Comparison of ENCODE assay signal across 28 mouse cellular contexts in the genomic region with DNA sequence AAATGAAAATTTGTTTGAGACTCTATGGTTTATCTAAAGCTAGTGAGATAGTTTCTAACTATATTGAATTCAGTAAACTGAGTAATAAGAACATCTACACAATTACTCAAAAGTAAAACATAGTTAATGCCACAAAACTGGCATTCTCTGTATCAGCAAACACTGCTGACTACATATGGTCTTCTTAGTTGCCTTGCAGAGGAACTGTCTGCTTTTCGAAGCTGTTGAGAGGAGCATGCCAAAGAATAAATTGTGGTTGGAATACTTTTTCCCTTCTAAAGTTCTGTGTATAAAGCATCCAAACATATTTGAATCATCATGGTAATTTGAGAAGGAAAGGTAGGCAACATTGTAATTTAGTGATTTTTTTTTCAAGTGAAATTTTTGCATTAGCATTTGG.
DNase-seq lines count a peak whose midpoint lies in the region; ATAC-seq and TF ChIP-seq lines count a peak whose summit lies in the region.
"Had no signal": no experiment of that assay in that cellular context is flagged by ENCODE, and none has a peak within 500 bp of the region (broad histone marks: within the 10 kb centered on the region; RNA-seq: fewer than 3 reads in every experiment).

No protein-coding gene starts in this region.

- no peaks in the 10 kb centered on the region for H3K36me3 ChIP-seq in forebrain, embryonic 14.5 days (ENCODE audit: control insufficient read depth, insufficient read depth, low read length)
- no peaks in the 10 kb centered on the region for H3K36me3 ChIP-seq in forebrain, embryonic 10.5 days (replicated peaks)
- H3K36me3 ChIP-seq in heart, adult 2 months (ENCODE audit: control insufficient read depth, insufficient read depth, low read length), result no peaks in the 10 kb centered on the region
- H3K36me3 ChIP-seq: embryonic facial prominence, embryonic 12.5 days; heart, embryonic 12.5 days; heart, embryonic 15.5 days; hindbrain, embryonic 10.5 days; hindbrain, embryonic 13.5 days; intestine, embryonic 15.5 days had no signal

- H3K9me3 ChIP-seq in forebrain, embryonic 14.5 days (replicated peaks; ENCODE audit: control insufficient read depth, low read length), result no peaks in the 10 kb centered on the region; the same call in 1 of the 2 replicates
- peaks cover 10% of the 10 kb centered on the region; the same call in 1 of the 2 replicates for H3K9me3 ChIP-seq in forebrain, embryonic 10.5 days
- H3K9me3 ChIP-seq: embryonic facial prominence, embryonic 12.5 days; heart, embryonic 15.5 days; hindbrain, embryonic 13.5 days; intestine, embryonic 15.5 days had no signal

- no peak for ATAC-seq in forebrain, embryonic 14.5 days
- ATAC-seq in erythroblast, adult 5-6 weeks (replicated peaks; ENCODE audit: low FRiP score, poor library complexity, severe bottlenecking), result no peak
- ATAC-seq: CD4-positive, CD25-positive, alpha-beta regulatory T cell, adult 4 months; hindbrain, embryonic 16.5 days; intestine, embryonic 15.5 days; Patski had no signal

- no peaks in the 10 kb centered on the region for H3K79me2 ChIP-seq in heart, adult 2 months (replicated peaks; ENCODE audit: control insufficient read depth, insufficient read depth, low read length)

- DNase-seq in forebrain, embryonic 14.5 days (ENCODE audit: low spot score), result peak; percentile 13
- no peak for DNase-seq in forebrain, embryonic 10.5 days (ENCODE audit: extremely low spot score, low spot score)
- DNase-seq in layer of hippocampus, adult 9-11 months, result peak; percentile 2
- no peak for DNase-seq in layer of hippocampus, postnatal 36 days
- DNase-seq in brain, adult 2 months (ENCODE audit: low read depth, low spot score), result peak; percentile 4
- no peak for DNase-seq in heart, adult 2 months
- DNase-seq: adrenal gland, postnatal 10 days; adrenal gland, postnatal 36 days; cerebellum, adult 18-20 months; cerebellum, adult 9-10 months; cerebellum, postnatal 14 days; gastrocnemius, adult 2 months; gastrocnemius, postnatal 14 days; heart, adult 11 months; heart, postnatal 10 days; heart, postnatal 36 days; kidney, adult 11 months; kidney, adult 8-10 months had no signal

- no peak overlapping the region for H3K4me3 ChIP-seq in forebrain, embryonic 14.5 days (ENCODE audit: low read depth, low read length)
- H3K4me3 ChIP-seq in forebrain, embryonic 10.5 days, result no peak overlapping the region
- no peak overlapping the region for H3K4me3 ChIP-seq in heart, adult 2 months
- H3K4me3 ChIP-seq: embryonic facial prominence, embryonic 12.5 days; gastrocnemius, adult 2 months; heart, embryonic 12.5 days; heart, embryonic 15.5 days; hindbrain, embryonic 10.5 days; hindbrain, embryonic 13.5 days; intestine, embryonic 15.5 days had no signal

- TF ChIP-seq POLR2A in heart, adult 2 months (IDR thresholded peaks at IDR 0.05; ENCODE audit: insufficient read depth, low read depth, low read length), result no peak

- no peak overlapping the region for H3K27ac ChIP-seq in forebrain, embryonic 14.5 days (ENCODE audit: low read depth, low read length)
- H3K27ac ChIP-seq in forebrain, embryonic 10.5 days, result no peak overlapping the region
- no peak overlapping the region for H3K27ac ChIP-seq in heart, adult 2 months
- H3K27ac ChIP-seq: embryonic facial prominence, embryonic 12.5 days; gastrocnemius, adult 2 months; heart, embryonic 15.5 days; hindbrain, embryonic 10.5 days; hindbrain, embryonic 13.5 days; intestine, embryonic 15.5 days had no signal

- intact Hi-C loops in heart, adult 2 months (cut with DNase I), result no loop called here

- 84% methylated on average over 1 of the region's 1 CpGs for WGBS in forebrain, embryonic 14.5 days
- 96% methylated on average over 1 of the region's 1 CpGs for WGBS in forebrain, embryonic 10.5 days
- WGBS in heart, adult 2 months, result 71% methylated on average over 1 of the region's 1 CpGs

- no peak overlapping the region for H3K9ac ChIP-seq in forebrain, embryonic 14.5 days (ENCODE audit: low read length)
- no peak overlapping the region for H3K9ac ChIP-seq in heart, adult 2 months (ENCODE audit: low read depth, low read length)
- H3K9ac ChIP-seq: embryonic facial prominence, embryonic 12.5 days; heart, embryonic 12.5 days; heart, embryonic 15.5 days; hindbrain, embryonic 13.5 days; intestine, embryonic 15.5 days had no signal

- no peak for TF ChIP-seq EP300 in heart, adult 2 months (IDR thresholded peaks at IDR 0.05; ENCODE audit: insufficient read depth, low read depth, low read length)

- no peaks in the 10 kb centered on the region for H3K4me1 ChIP-seq in forebrain, embryonic 14.5 days (ENCODE audit: control insufficient read depth, insufficient read depth, low read length)
- H3K4me1 ChIP-seq in forebrain, embryonic 10.5 days, result no peaks in the 10 kb centered on the region
- H3K4me1 ChIP-seq in heart, adult 2 months (ENCODE audit: control insufficient read depth, insufficient read depth, low read length), result no peaks in the 10 kb centered on the region
- H3K4me1 ChIP-seq: embryonic facial prominence, embryonic 12.5 days; heart, embryonic 12.5 days; heart, embryonic 15.5 days; hindbrain, embryonic 10.5 days; hindbrain, embryonic 13.5 days; intestine, embryonic 15.5 days had no signal

- H3K4me2 ChIP-seq in forebrain, embryonic 14.5 days (ENCODE audit: low read length), result no peak overlapping the region
- H3K4me2 ChIP-seq: embryonic facial prominence, embryonic 12.5 days; heart, embryonic 12.5 days; heart, embryonic 15.5 days; hindbrain, embryonic 13.5 days; intestine, embryonic 15.5 days had no signal

- no peaks in the 10 kb centered on the region for H3K27me3 ChIP-seq in forebrain, embryonic 14.5 days (replicated peaks; ENCODE audit: control insufficient read depth, insufficient read depth, low read length)
- no peaks in the 10 kb centered on the region for H3K27me3 ChIP-seq in forebrain, embryonic 10.5 days (ENCODE audit: poor library complexity, severe bottlenecking)
- H3K27me3 ChIP-seq in heart, adult 2 months (ENCODE audit: control insufficient read depth, insufficient read depth, low read length), result no peaks in the 10 kb centered on the region
- H3K27me3 ChIP-seq: embryonic facial prominence, embryonic 12.5 days; heart, embryonic 12.5 days; heart, embryonic 15.5 days; hindbrain, embryonic 13.5 days; intestine, embryonic 15.5 days; Patski had no signal

- no peak for TF ChIP-seq CTCF in heart, adult 2 months (IDR thresholded peaks at IDR 0.05)

Comparison
In these comparisons a context has a peak if more than half of its experiments do, and no peak if none do; other contexts are left out.
1. DNase-seq: peak in forebrain, embryonic 14.5 days (single experiment), layer of hippocampus, adult 9-11 months (single experiment) and brain, adult 2 months (single experiment); none in forebrain, embryonic 10.5 days (single experiment), layer of hippocampus, postnatal 36 days (0 of 2) and heart, adult 2 months (0 of 2).